Mouse (Mus musculus) v-Abl transformed pro-B cells (cell line): ENCODE measurements around the gene Vmn1r116.
"Not testable (repeated sequence)": the region's sequence is repeated elsewhere in the genome, so short reads cannot be mapped to it uniquely, and the experiment has no call there.

Experiments used
- in situ Hi-C, 2 experiments: fragments of 400-800 bp; cut with MboI; formaldehyde crosslinking; loops; one replicate each; pipeline ENCODE4 v1.15.1; 2025; ENCODE audit not compliant: unreplicated experiment in 2 of 2

Vmn1r116 gene

DNA sequence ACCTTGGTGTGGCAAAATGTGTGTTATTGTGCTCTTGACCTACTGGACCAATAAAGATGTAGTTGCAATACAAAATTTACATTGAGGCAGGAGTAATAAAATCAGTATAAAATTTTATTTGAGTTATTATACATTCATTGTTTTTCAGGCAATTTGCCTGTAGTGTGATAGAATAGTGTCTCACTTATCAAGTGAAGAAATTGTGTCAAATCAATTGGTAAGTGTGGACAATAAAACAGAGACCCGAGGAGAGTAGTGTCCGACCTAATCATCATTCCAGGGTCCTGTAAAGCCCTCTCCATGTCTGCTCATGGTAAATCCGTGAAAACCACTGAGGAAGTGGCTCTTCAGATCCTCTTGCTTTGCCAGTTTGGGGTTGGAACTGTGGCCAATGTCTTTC lies at the start of gene Vmn1r116:
Gene Vmn1r116, plus strand, starts transcription at position 301 of the 400 bp plus-strand sequence.
- in situ Hi-C loops: not testable (repeated sequence)

DNA sequence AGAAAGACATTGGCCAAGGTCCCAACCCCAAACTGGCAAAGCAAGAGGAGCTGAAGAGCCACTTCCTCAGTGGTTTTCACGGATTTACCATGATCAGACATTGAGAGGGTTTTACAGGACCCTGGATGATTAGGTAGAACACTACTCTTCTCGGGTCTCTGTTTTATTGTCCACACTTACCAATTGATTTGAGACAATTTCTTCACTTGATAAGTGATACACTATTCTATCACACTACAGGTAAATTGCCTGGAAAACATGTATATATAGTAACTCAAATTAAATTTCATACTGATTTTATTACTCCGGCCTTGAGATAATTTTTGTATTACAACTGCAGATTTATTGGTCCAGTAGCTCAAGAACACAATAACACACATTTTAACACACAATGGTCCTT lies 27.2 kb upstream of the Vmn1r116 start, which contains the start of gene Vmn1r115:
Gene Vmn1r115, minus strand, starts transcription at position 101 of the 400 bp plus-strand sequence.
- in situ Hi-C loops: not testable (repeated sequence)

DNA sequence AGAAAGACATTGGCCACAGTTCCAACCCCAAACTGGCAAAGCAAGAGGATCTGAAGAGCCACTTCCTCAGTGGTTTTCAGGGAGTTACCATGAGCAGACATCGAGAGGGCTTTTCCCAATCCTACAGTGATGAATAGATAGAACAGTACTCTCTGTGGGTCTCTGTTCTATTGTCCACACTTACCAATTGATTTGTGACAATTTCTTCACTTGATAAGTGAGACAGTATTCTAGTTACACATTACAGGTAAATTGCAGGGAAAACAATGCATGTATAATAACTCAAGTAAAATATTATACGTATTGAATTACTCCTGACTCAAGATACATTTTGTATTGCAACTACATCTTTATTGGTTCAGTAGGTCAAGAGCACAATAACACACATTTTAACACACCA lies 12.0 kb downstream of the Vmn1r116 start, which contains the start of gene Vmn1r117:
Gene Vmn1r117, minus strand, starts transcription at position 101 of the 400 bp plus-strand sequence.
- in situ Hi-C loops: not testable (repeated sequence)

DNA sequence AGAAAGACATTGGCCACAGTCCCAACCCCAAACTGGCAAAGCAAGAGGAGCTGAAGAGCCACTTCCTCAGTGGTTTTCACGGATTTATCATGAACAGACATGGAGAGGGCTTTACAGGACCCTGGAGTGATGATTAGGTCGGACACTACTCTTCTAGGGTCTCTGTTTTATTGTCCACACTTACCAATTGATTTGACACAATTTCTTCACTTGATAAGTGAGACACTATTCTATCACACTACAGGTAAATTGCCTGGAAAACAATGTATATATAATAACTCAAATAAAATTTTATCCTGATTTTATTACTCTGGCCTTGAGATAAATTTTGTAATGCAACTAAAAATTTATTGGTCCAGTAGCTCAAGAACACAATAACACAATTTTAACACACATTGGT lies 40.2 kb downstream of the Vmn1r116 start, which contains the start of gene Vmn1r118:
Gene Vmn1r118, minus strand, starts transcription at position 101 of the 400 bp plus-strand sequence.
- in situ Hi-C loops: not testable (repeated sequence)
